Comparison of ENCODE assay signal across 9 mouse cellular contexts in the genomic region with DNA sequence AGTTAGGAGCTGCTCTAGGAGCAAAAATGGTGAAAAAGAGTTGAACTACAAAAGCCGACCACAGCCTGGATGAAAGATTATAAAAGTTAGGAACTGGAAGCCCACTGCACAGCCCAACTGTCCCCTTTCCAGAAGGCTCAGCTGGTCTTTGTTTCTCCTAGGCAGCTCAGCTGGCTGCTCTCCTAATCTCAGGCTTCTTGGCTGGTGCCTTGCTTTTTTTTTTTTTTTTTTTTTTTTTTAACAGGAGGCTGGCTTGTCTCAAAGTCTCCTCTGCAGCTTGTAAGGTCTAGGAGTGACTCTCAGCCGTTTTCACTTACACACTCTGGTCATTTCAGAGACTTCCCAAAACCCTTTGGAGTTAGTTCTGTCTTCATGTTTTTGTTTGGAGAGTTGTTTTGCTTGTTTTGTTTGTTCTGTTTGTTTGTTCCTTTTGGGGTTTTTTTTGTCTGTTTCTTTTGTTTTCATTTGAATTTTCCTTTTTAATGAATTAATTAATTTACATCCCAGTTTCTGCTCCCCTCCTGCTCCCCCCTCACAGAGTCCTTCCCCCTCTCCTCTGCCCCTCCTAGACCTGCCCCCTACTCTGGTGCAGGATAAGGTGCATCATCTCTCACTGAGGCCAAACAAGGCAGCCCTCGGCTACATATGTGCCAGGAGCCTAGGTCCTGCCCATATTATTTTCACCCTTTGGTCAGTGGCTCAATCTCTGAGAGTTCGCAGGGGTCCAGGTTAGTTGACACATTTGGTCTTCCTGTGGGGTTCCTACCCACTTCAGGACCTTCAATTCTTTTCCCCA.
DNase-seq lines count a peak whose midpoint lies in the region; ATAC-seq lines count a peak whose summit lies in the region.
"Had no signal": no experiment of that assay in that cellular context is flagged by ENCODE, and none has a peak within 500 bp of the region (broad histone marks: within the 10 kb centered on the region; RNA-seq: fewer than 3 reads in every experiment).

No protein-coding gene starts in this region.

- no peak overlapping the region for H3K4me3 ChIP-seq in lung, embryonic 15.5 days
- H3K4me3 ChIP-seq: myocyte had no signal

- 63% methylated on average over 4 of the region's 4 CpGs for WGBS in lung, embryonic 15.5 days

- H3K9me3 ChIP-seq in lung, embryonic 15.5 days = no peaks in the 10 kb centered on the region

- no peak overlapping the region for H3K9ac ChIP-seq in lung, embryonic 15.5 days

- peaks cover 4% of the 10 kb centered on the region; the same call in 1 of the 2 replicates for H3K4me1 ChIP-seq in lung, embryonic 15.5 days

- H3K36me3 ChIP-seq in lung, embryonic 15.5 days = no peaks in the 10 kb centered on the region

- H3K27me3 ChIP-seq in lung, embryonic 15.5 days = no peaks in the 10 kb centered on the region

- peak; percentile 83; the same call in 1 of the 2 replicates for ATAC-seq in lung, embryonic 15.5 days (ENCODE audit: borderline replicate concordance, extremely low read depth, low FRiP score, low TSS enrichment)

- H3K4me2 ChIP-seq in lung, embryonic 15.5 days = no peak overlapping the region

- H3K27ac ChIP-seq in lung, embryonic 15.5 days = no peak overlapping the region

- intact Hi-C loops in left cerebral cortex, postnatal 36 days (cut with DNase I) = no loop called here

- peak; percentile 20 for DNase-seq in adrenal gland, postnatal 10 days
- DNase-seq in adrenal gland, adult 8-10 months = no peak
- DNase-seq in layer of hippocampus, postnatal 36 days = peak; percentile 7 to 8
- DNase-seq in layer of hippocampus, postnatal 25 days (ENCODE audit: extremely low spot score in 1 of 2, low spot score in 1 of 2) = no peak
- peak; percentile 48 for DNase-seq in heart, adult 8-10 months (ENCODE audit: low spot score)
- DNase-seq in left cerebral cortex, postnatal 36 days (ENCODE audit: low spot score in 2 of 2) = no peak
- no peak for DNase-seq in thymus, postnatal 10 days (ENCODE audit: low spot score in 2 of 2)

Comparison
In these comparisons a context has a peak if more than half of its experiments do, and no peak if none do; other contexts are left out.
1. DNase-seq: peak in adrenal gland, postnatal 10 days (single experiment), layer of hippocampus, postnatal 36 days (2 of 2) and heart, adult 8-10 months (single experiment); none in adrenal gland, adult 8-10 months (single experiment), layer of hippocampus, postnatal 25 days (0 of 2), left cerebral cortex, postnatal 36 days (0 of 2) and thymus, postnatal 10 days (0 of 2).